Mouse (Mus musculus) kidney, postnatal 10 days (tissue): ENCODE results near the gene March6.

Source experiments
- DNase-seq: peaks from one replicate; pipeline ENCODE4 v3.0.0; 2021; ENCODE audit warnings: mixed read lengths

The March6 gene

GRCm38 (mm10) chr15:31530659-31531445 is at the start of gene March6:
Gene March6 (minus strand): TSS chr15:31531053.
- DNase-seq = peak; percentile 95

DNA sequence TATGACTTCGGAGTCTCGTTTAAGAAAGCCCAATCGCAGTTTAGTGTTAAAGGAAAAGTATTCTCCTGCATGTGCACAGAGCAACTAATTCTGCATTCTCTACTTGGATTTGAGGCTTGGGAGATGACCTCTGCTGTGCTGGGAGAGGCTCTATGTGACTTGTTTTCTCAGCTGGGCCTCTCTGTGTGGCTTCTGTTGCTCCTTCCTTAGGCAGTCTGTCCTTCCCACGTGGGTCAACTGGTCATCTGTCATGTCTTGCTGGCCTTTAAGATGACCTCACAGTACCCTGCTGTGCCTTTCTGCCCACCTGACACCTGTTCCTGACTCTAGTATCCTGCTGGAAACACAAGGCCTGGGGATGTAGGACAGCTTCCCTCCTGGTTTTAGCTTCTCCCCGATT is 45.2 kb upstream of the March6 start:
- DNase-seq = no peak

GRCm38 (mm10) chr15:31573692-31574091 is 42.8 kb upstream of the March6 start:
- no peak for DNase-seq

GRCm38 (mm10) chr15:31573287-31573686 is 42.4 kb upstream of the March6 start:
- DNase-seq = no peak

- DNase-seq = no peak
Measured at GRCm38 (mm10) chr15:31571906-31572722, 41.3 kb upstream of the March6 start.

DNA sequence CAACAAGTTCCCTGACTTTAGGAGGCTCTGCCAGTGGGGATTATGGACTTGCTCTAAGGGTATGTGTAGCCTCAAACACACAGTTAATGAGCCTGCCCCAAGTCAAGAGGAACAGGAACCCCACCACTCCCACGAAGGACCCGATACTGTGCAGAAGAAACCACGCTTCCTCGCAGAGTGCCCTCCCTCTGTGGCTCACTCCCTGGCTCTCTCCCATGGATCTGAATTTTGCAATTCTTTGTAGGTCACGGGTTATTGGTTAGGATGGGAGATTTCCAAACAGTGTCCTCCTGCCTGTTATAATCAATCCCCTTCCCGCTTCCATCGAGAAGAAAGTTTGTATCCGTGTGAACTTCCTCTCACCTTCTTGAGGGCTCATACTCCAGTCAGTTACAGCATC is 40.1 kb upstream of the March6 start:
- DNase-seq = no peak

- DNase-seq = peak; percentile 86
Measured at GRCm38 (mm10) chr15:31569325-31570022, 38.6 kb upstream of the March6 start.

DNA sequence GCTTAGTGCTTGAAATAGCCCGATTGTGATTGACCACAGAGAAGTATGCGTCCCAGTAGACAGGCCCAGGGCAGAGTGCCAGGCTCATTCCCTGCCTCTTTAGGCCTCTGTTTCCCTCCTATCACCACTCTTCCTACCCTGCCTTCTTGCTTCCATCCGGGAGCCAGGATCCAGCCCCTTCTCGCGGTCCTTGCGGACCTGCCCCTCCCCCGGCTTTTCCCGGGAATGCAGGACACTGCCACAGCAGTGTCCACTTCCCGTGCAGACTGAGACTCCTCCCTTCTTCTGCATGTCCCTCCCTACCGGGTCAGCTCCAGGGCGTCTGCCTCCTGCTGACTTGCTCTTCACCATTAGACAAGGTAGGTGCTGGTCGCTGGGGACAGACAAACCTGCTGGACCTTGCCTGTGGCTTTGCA is 37.7 kb upstream of the March6 start:
- peak; percentile 87 for DNase-seq

DNA sequence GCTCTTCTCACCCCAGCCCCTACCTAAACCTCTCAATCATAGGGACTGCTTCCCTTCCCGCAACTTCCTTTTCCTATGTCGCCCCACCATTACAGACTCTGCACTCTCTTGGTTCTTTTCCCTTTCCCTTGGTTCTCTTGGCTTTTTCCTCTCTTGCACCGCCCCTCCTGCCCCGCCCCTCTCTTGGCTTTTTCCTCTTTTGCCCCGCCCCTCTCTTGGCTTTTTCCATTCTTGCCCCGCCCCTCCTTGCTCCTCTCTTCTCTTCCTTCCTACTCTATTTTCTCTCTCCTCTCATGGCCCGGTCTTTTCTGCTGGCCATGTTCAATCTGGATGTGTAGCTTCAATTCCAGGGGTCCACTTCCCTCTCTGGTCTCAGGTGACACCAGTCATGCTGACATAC is 36.6 kb upstream of the March6 start:
- DNase-seq = no peak

DNA sequence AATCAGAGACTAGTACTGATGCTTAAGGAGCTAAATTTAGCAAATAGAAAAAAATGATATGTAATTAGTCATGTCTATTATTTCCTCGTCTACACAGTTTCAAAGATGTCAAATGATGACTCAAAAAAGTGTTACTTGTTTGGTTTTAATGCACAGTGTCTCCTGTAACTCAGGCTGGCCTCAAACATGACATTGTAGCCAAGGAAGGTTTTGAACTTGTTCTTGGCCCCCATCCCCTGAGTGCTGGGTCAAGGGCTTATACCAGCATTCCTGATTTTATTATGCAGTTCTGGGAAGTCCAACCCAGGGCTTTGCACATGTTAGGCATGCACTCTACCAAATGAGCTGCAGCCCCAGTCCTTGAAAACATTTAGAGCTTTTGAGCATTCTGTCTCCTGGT is 34.9 kb upstream of the March6 start:
- no peak for DNase-seq

DNA sequence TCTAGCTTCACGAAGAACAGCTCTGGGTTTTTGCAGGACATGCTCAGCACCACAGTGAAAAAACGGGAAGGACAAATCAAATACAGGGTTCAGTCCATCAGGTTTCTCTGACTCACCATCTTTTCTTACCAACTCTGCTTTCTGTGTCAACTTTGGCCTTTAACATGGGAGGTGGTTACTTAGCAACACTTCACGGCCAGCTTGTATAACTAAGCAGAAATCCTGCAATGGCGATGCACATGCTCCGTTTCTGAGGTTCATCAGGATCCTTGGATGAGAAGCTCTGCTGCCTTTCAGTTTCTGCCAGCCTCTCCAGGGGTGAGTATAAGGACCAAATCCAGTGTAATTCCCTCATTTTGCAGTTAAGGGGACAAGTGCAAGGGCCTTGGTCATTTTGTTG is 34.3 kb upstream of the March6 start, which contains the start of gene Cmbl:
Cmbl (plus strand) TSS at position 206 of the 400 bp plus-strand sequence.
- DNase-seq = no peak

- DNase-seq = peak; percentile 73
Measured at GRCm38 (mm10) chr15:31563577-31564546, 33.0 kb upstream of the March6 start.

- no peak for DNase-seq
Measured at GRCm38 (mm10) chr15:31562847-31563246, 32.0 kb upstream of the March6 start.

DNA sequence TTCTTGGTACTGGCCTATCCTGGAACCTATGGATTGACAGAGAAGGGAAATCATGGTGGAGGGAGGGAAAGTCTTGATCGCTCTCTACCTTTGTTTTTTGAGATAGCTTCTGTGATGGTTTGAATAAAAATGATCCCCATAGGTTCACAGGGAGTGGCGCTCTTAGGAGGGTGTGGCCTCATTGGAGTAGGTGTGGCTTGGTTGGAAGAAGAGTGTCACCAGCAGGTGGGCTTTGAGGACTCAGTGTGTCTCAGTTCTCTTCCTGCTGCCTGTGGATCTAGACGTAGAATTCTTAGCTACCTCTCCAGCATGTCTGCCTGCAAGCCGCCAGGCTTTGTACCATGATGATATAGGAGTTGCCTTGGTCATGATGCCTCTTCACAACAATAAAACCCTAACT is 31.1 kb upstream of the March6 start:
- DNase-seq = no peak

GRCm38 (mm10) chr15:31561390-31561789 is 30.5 kb upstream of the March6 start:
- DNase-seq = no peak

GRCm38 (mm10) chr15:31554855-31555254 is 24.0 kb upstream of the March6 start:
- DNase-seq = no peak

DNA sequence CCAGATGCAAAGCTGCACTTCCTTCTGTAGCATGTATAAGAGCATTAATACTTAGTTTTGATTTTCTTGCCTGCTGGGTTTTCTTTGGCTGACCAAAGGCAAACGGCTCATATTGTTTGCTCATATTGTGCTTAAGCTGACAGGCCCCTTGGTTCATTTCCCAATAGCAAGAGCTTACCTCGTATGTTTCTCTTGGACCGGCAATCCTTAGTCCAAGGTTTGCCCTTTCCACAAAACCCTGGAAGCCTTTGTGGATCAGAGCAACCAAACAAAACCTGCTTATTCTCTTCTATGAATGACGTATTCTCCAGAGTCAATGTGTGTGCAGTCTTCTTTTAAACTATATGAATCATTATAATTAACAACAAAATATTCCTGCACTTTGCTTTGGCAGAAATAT is 19.5 kb upstream of the March6 start:
- DNase-seq = no peak

- DNase-seq = no peak
Measured at GRCm38 (mm10) chr15:31547421-31547820, 16.6 kb upstream of the March6 start.

DNA sequence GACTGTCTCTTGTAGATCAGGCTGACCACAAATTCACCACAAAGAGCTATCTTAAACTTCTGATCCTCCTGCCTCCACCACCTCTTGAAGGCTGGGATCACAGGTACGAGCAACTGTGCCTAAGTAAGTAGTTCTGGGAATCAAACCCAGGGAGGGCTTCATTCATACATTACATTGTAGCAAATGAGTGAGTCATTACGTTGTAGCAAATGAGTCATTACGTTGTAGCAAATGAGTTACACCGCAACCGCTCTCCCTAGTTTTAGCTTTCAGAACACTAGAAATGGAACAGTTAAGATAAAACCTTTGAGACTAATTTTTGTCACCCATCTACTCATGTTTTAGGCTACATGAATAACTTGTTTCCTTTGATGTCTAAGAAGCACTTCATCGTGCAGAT is 15.4 kb upstream of the March6 start:
- no peak for DNase-seq

- no peak for DNase-seq
Measured at GRCm38 (mm10) chr15:31545058-31545457, 14.2 kb upstream of the March6 start.

DNA sequence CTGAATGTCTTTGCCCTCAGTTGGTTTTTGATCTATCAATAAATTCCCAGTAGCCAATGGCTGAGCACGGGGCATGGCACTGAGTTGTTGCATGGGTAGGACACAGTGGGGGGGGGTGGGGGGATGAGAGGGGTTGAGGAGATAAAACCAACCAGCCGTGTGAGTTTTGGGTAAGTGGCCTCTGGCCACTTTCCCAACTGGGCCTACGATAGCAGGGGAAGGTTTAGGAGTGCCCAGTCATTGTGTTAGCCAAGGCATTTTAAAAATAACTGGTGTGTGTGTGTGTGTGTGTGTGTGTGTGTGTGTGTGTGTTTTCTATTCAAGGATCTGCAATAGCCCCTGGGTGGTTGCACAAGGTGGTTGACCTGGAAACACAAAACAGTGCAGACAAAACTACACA is 12.4 kb upstream of the March6 start:
- no peak for DNase-seq
